Mouse (Mus musculus) C2C12 (cell line): ENCODE results near the gene Pth. TPM values are rescaled to one million over a fixed set of nuclear protein-coding genes. Genes with fewer than 3 reads are reported as not detected.

ENCODE experiments used
- H3K27me3 ChIP-seq: one replicate; pipeline ENCODE4 v1.6.1; 2011; ENCODE audit not compliant: control insufficient read depth, insufficient read depth, insufficient read length
- H3K36me3 ChIP-seq: one replicate; pipeline ENCODE4 v1.6.1; 2011; ENCODE audit not compliant: control insufficient read depth, insufficient read depth
- H3K4me3 ChIP-seq: one replicate; pipeline ENCODE4 v1.5.1; 2011; ENCODE audit warnings: mild to moderate bottlenecking, control low read depth; ENCODE audit not compliant: poor library complexity, insufficient read depth, severe bottlenecking
- H3K79me2 ChIP-seq: one replicate; pipeline ENCODE4 v1.6.1; 2011; ENCODE audit not compliant: control insufficient read depth, insufficient read depth
- H3K79me3 ChIP-seq: one replicate; pipeline ENCODE4 v1.6.1; 2011; ENCODE audit warnings: low read depth, control low read depth
- H3ac ChIP-seq: one replicate; pipeline ENCODE3; 2011; ENCODE audit warnings: low read depth; ENCODE audit not compliant: control insufficient read depth, insufficient read length
- CEBPB ChIP-seq: IDR thresholded peaks from one replicate; pipeline ENCODE4 v1.6.1; 2011; ENCODE audit warnings: low read depth, mild to moderate bottlenecking, control low read depth, moderate library complexity
- CTCF ChIP-seq: IDR thresholded peaks from one replicate; pipeline ENCODE4 v1.5.1; 2011; ENCODE audit not compliant: control insufficient read depth, insufficient read depth, insufficient read length
- FOSL1 ChIP-seq: IDR thresholded peaks from one replicate; pipeline ENCODE4 v1.8.0; 2011; ENCODE audit warnings: mild to moderate bottlenecking, low read length; ENCODE audit not compliant: poor library complexity, insufficient read depth, severe bottlenecking
- MAX ChIP-seq: IDR thresholded peaks from one replicate; pipeline ENCODE4 v1.6.1; 2011; ENCODE audit warnings: mild to moderate bottlenecking, control low read depth
- MYOD1 ChIP-seq: IDR thresholded peaks from one replicate; pipeline ENCODE4 v1.6.1; 2011; ENCODE audit warnings: low read depth; ENCODE audit not compliant: control insufficient read depth, insufficient read length
- MYOG ChIP-seq: IDR thresholded peaks from one replicate; pipeline ENCODE4 v1.6.1; 2011; ENCODE audit not compliant: control insufficient read depth, insufficient read length; ENCODE audit errors: extremely low read depth
- USF1 ChIP-seq: IDR thresholded peaks from one replicate; pipeline ENCODE4 v1.6.1; 2011; ENCODE audit warnings: low read depth, mild to moderate bottlenecking, control low read depth, moderate library complexity
- polyA plus RNA-seq: library from polyadenylated mRNA; unstranded; fragments of >200 nt; fragmentation: generic; extraction: Trizol; gene quantifications from one replicate; pipeline ENCODE4 v1.2.1, GENCODE M21; 2012; ENCODE audit warnings: missing spikeins

The Pth gene
- polyA plus RNA-seq, 1 experiment, result not detected

DNA sequence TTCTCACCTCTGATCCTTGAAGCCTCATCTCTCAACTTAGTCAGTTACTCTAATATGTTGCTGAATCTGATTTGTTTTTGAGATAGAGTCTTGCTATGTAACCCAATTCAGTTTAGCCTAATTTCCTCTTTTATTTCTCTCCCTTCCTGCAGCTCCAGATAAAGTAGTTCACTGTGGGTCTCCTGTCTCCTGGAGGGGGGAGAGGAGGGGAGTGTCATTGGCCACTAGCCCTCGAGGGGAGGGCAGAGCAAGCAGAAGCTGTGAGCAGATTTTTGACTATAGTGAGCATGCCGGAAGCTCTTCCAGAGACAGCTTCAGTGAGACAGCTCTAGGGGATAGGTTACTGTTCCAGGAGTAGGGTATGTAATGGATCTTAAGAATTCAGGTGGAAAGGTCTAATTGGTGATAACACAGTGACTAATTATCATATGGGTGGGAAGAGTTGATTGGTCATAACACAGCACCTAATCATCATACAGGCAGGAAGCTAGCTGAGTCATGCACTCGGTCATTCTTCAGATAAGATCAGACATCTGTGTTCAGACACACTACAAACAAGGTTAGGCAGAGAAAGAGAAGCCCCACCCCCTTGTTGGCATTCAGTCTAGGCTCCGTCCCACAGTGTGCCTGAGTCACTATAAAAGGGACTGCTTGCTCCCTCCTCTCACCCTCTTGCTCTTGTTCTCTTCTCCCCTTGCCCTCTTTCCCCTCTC lies 30.9 kb upstream of the Pth start:
- no peak for TF ChIP-seq CTCF
- no peak for TF ChIP-seq USF1
- no peak for TF ChIP-seq MYOG
- TF ChIP-seq MAX, result no peak
- TF ChIP-seq MYOD1, result no peak
- no peak for TF ChIP-seq CEBPB
- no peak for TF ChIP-seq FOSL1
- no peaks in the 10 kb centered on the region for H3K79me3 ChIP-seq
- no peaks in the 10 kb centered on the region for H3K36me3 ChIP-seq
- H3K79me2 ChIP-seq, result no peaks in the 10 kb centered on the region
- H3K27me3 ChIP-seq, result no peaks in the 10 kb centered on the region
- H3ac ChIP-seq, result no peak overlapping the region
- no peak overlapping the region for H3K4me3 ChIP-seq

DNA sequence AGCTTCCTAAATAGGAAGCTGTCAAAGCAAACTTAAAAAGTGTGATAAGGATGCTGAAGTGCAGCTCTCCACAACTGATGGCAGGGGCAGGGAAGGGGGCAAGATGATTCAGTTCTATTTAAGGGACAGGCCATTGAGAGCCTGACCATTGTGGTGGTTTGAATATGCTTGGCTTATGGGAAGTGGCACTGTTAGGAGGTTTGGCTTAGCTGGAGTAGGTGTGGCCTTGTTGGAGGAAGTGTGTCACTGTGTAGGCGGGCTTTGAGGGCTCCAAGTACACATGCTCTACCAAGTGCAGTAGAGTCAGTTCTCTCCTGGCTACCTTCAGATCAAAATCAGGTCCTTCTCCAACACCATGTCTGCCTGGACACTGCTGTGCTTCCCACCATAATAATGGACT lies 28.2 kb upstream of the Pth start:
- H3K79me2 ChIP-seq, result no peaks in the 10 kb centered on the region
- TF ChIP-seq MAX (no peak), USF1 (no peak)
- no peaks in the 10 kb centered on the region for H3K36me3 ChIP-seq
- H3K4me3 ChIP-seq, result no peak overlapping the region
- H3K79me3 ChIP-seq, result no peaks in the 10 kb centered on the region
- no peaks in the 10 kb centered on the region for H3K27me3 ChIP-seq
- H3ac ChIP-seq, result no peak overlapping the region

DNA sequence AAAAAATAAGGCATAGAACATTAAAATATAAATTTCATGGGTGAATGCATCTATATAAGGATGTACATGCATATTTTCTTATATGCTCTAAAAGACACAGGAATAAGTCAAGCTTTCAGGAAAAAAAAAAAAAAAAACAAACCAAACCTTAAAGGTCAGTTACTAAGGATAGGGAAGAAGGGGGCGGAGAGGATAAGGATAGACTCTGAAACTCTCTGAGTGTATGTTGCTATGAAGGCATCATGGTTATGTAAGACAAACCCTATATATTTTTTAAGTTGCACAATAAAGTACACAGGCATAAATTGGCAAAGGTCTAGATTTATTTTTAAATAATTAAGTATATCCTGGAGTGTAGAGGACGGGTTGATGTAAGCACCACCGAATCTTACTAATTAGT lies 26.9 kb upstream of the Pth start:
- no peaks in the 10 kb centered on the region for H3K79me3 ChIP-seq
- TF ChIP-seq MYOG (no peak), MYOD1 (no peak), USF1 (no peak), MAX (no peak), FOSL1 (no peak), CTCF (no peak), CEBPB (no peak)
- H3K79me2 ChIP-seq, result no peaks in the 10 kb centered on the region
- H3K27me3 ChIP-seq, result peaks cover 3% of the 10 kb centered on the region
- H3K36me3 ChIP-seq, result no peaks in the 10 kb centered on the region
- H3ac ChIP-seq, result no peak overlapping the region
- no peak overlapping the region for H3K4me3 ChIP-seq

DNA sequence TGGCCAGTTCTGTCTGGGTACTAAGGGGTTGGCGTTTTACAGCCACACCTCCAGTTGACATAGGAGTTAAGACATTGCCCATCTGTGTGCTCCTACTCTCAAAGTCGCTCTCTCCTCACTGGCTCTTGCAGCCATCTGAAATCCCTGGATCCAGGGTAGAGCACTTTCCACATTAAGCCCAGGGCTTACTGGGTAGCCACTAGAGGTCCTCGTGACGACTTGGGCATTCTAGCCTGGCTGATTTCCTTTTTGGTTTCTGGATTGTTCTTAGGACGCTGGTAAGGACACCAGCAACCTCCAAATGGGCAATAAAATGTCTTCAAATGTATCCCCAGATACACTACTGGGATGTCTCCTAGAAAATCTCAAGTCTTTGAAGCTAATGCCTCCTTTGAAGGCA lies 20.3 kb upstream of the Pth start:
- H3K79me2 ChIP-seq, result no peaks in the 10 kb centered on the region
- no peak overlapping the region for H3ac ChIP-seq
- no peaks in the 10 kb centered on the region for H3K36me3 ChIP-seq
- H3K4me3 ChIP-seq, result no peak overlapping the region
- H3K79me3 ChIP-seq, result no peaks in the 10 kb centered on the region
- TF ChIP-seq FOSL1, result no peak
- no peak for TF ChIP-seq CEBPB
- no peak for TF ChIP-seq MAX
- TF ChIP-seq USF1, result no peak
- TF ChIP-seq CTCF, result no peak
- TF ChIP-seq MYOD1, result no peak
- TF ChIP-seq MYOG, result no peak
- peaks cover 3% of the 10 kb centered on the region for H3K27me3 ChIP-seq

DNA sequence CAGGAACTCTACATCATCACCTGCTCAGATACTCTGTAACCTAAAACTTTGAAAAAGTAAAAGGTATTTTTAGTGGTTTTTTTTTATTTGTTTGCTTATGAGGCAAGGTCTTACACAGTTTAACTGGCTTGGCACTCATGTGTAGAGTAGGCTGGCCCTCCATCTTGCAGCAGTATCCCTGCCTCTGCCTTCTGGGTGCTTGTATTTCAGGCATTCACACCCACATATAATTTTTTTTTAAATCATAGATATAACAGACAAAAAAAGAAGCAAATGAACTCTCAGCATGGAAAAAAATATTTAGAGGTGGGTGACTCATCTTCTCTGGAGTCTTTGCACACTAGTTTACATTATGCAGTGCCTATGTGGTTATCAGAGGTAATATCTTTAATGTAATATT lies 9.7 kb upstream of the Pth start:
- Histone ChIP-seq H3K27me3 (no peaks in the 10 kb centered on the region), H3K79me3 (no peaks in the 10 kb centered on the region), H3K79me2 (no peaks in the 10 kb centered on the region), H3ac (no peak overlapping the region), H3K4me3 (no peak overlapping the region), H3K36me3 (no peaks in the 10 kb centered on the region)
- TF ChIP-seq FOSL1 (no peak), MYOD1 (no peak), MAX (no peak), CEBPB (no peak), CTCF (no peak), USF1 (no peak), MYOG (no peak)

- no peaks in the 10 kb centered on the region for H3K27me3 ChIP-seq
- no peaks in the 10 kb centered on the region for H3K36me3 ChIP-seq
- H3K79me2 ChIP-seq, result no peaks in the 10 kb centered on the region
- TF ChIP-seq FOSL1 (no peak), USF1 (no peak), MYOD1 (no peak)
- no peaks in the 10 kb centered on the region for H3K79me3 ChIP-seq
- no peak overlapping the region for H3ac ChIP-seq
- no peak overlapping the region for H3K4me3 ChIP-seq
These were observed 8.3 kb upstream of the Pth start for GRCm38 (mm10) chr7:113396661-113397060.
